Mouse (Mus musculus) myocyte (in vitro differentiated cells): ENCODE measurements around the gene Asf1b.

Experiments used
- E2F4 ChIP-seq: IDR thresholded peaks from one replicate; pipeline ENCODE4 v1.6.1; 2011; ENCODE audit warnings: mild to moderate bottlenecking, control low read depth, moderate library complexity; ENCODE audit not compliant: insufficient read depth
- MYOG ChIP-seq, 3 experiments: IDR thresholded peaks; one replicate each; pipeline ENCODE4 v1.6.1; 2011; ENCODE audit warnings: control low read depth in 2 of 3, low read depth in 2 of 3, mild to moderate bottlenecking in 2 of 3; ENCODE audit not compliant: insufficient read length in 2 of 3, control insufficient read depth in 1 of 3, insufficient read depth in 1 of 3
- POLR2A ChIP-seq: IDR thresholded peaks from one replicate; pipeline ENCODE4 v1.6.1; 2011; ENCODE audit warnings: low read depth, mild to moderate bottlenecking, control low read depth, moderate library complexity; ENCODE audit not compliant: insufficient read length
- POLR2AphosphoS2 ChIP-seq: IDR thresholded peaks from one replicate; pipeline ENCODE4 v1.6.1; 2011; ENCODE audit warnings: low read depth, control low read depth; ENCODE audit not compliant: insufficient read length
- SRF ChIP-seq: IDR thresholded peaks from one replicate; pipeline ENCODE4 v1.6.1; 2011; ENCODE audit warnings: low read depth; ENCODE audit not compliant: control insufficient read depth, insufficient read length
- TCF12 ChIP-seq: IDR thresholded peaks from one replicate; pipeline ENCODE4 v1.6.1; 2011; ENCODE audit warnings: mild to moderate bottlenecking, control low read depth; ENCODE audit not compliant: poor library complexity, insufficient read depth, severe bottlenecking
- USF1 ChIP-seq: IDR thresholded peaks from one replicate; pipeline ENCODE4 v1.6.1; 2011; ENCODE audit warnings: low read depth, mild to moderate bottlenecking, control low read depth, moderate library complexity

- TF ChIP-seq SRF = no peak
- no peak for TF ChIP-seq POLR2A
- TF ChIP-seq MYOG (IDR thresholded peaks at IDR 0.05; ENCODE audit: control insufficient read depth in 1 of 3, insufficient read depth in 1 of 3, insufficient read length in 2 of 3, low read depth in 2 of 3) = no peak
- no peak for TF ChIP-seq TCF12
- TF ChIP-seq POLR2AphosphoS2 = no peak
- no peak for TF ChIP-seq USF1
- TF ChIP-seq E2F4 = no peak
Measured at GRCm38 (mm10) chr8:83909311-83909710, 46.0 kb upstream of the Asf1b start.
